Mouse (Mus musculus) heart, postnatal 0 days (tissue): ENCODE results near the gene Capn8.

Experiments
- CTCF ChIP-seq: IDR thresholded peaks from 2 replicates; pipeline ENCODE4 v1.5.1; 2016; ENCODE audit warnings: antibody characterized with exemption, control low read depth, low read depth
- EP300 ChIP-seq: IDR thresholded peaks from 2 replicates; pipeline ENCODE4 v1.6.1; 2016; ENCODE audit warnings: antibody characterized with exemption, low read depth

DNA sequence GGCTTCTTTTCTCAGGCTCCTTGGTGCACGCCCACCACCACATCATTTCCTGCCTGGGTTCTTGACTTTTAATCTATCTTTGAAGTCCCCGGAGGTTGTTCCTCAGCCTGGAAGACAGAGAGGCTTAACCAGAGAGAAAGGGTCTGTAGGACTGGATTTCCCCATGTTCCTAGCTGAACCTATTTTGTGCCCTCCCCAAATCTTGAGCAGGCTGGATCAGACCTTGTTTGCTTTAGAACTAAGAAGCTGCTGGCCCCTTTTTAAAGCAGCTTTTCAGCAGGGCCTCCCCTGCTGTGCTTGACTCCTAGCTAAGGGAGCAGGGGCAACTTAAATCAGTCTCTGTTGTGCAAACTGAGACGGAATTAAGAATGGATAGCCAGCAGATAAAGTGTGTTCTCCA lies 82.0 kb downstream of the Capn8 start:
- TF ChIP-seq CTCF: no peak
- TF ChIP-seq EP300: no peak
